Mouse (Mus musculus) heart, adult 10 weeks (tissue): Measurements from ENCODE around the gene Ccdc51. TPM values are rescaled to one million over a fixed set of nuclear protein-coding genes. Genes with fewer than 3 reads are reported as not detected.

Source experiments
- polyA plus RNA-seq: library from polyadenylated mRNA; stranded (reverse); fragments of 350-450 nt; fragmentation: Illumina TruSeq; extraction: RNeasy Lipid Tissue Mini Kit (QIAGEN cat#74804); gene quantifications from one replicate; pipeline ENCODE4 v1.2.3, GENCODE M21; 2014; ENCODE audit warnings: low read depth, low replicate concordance

Ccdc51 gene
- 13.3 TPM for polyA plus RNA-seq

GRCm38 (mm10) chr9:109082124-109082800 lies at the start of gene Ccdc51, which contains the start of gene Tma7:
Gene Ccdc51, plus strand, starts transcription at chr9:109082493.
Gene Tma7, minus strand, starts transcription at chr9:109082587.

GRCm38 (mm10) chr9:109038086-109038895 lies 44.0 kb upstream of the Ccdc51 start, which contains the start of gene Shisa5:
Gene Shisa5, plus strand, starts transcription at chr9:109038565.

DNA sequence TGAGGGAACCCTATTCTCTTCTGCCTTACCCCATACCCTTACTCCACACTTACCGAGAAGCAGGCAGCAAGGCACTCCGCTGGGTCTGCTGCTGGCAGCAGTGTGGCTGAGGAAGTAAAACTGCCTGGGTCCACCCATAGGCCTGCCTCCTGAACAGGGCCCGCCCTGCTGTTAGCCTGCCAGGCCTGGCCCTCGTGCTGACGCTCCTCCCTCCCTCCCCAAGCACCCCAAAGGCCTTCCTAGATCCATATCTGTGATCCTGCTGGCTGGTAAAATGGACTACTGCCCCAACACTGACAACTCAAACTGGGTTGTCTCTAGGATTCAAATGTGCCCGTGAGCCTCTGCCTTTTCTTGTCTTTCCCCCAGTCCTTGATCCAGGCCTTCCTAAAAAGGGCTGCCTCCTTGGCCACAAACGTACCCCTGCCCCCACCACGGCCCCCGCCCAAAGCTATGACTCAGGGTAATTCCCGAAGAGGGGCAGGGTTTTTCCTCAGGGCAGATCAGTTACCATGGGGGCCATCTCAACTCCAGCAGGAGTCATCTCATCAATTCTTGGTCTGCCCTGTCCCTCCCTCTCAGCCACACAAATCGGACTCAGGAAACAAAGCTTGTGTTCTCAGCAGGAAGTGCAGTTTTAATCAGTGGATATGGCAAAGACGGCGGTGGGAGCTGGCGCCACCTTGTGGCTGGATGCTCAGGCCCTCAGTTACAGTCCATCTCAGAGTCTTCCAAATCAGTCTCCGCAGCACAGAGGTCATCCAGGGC lies 23.0 kb upstream of the Ccdc51 start, which contains the start of gene Trex1:
Trex1 (minus strand) TSS at position 599 of the 768 bp plus-strand sequence.

GRCm38 (mm10) chr9:109073661-109074573 lies 8.4 kb upstream of the Ccdc51 start, which contains the start of gene Atrip:
Gene Atrip, minus strand, starts transcription at chr9:109074124.

GRCm38 (mm10) chr9:109095137-109095982 lies 13.1 kb downstream of the Ccdc51 start, which contains the start of gene Plxnb1:
Gene Plxnb1, plus strand, starts transcription at chr9:109095389.

Other genes with a start within 250 kb of the Ccdc51 start
- 27.2 TPM for gene Slc26a6, start 229.2 kb upstream of the Ccdc51 start, polyA plus RNA-seq
- gene Tmem89, start 167.9 kb upstream of the Ccdc51 start, polyA plus RNA-seq, result not detected
- gene Uqcrc1, start 145.9 kb upstream of the Ccdc51 start, polyA plus RNA-seq, result 1,473 TPM
- 0.60 TPM for gene Col7a1, start 128.9 kb upstream of the Ccdc51 start, polyA plus RNA-seq
- gene Ucn2, start 96.5 kb upstream of the Ccdc51 start, polyA plus RNA-seq, result 0.42 TPM
- 4.6 TPM for gene Pfkfb4, start 90.7 kb upstream of the Ccdc51 start, polyA plus RNA-seq
- gene Shisa5, start 43.9 kb upstream of the Ccdc51 start, polyA plus RNA-seq, result 40.8 TPM
- gene Trex1, start 22.8 kb upstream of the Ccdc51 start, polyA plus RNA-seq, result 22.4 TPM
- gene Atrip, start 8.4 kb upstream of the Ccdc51 start, polyA plus RNA-seq, result 7.5 TPM
- 188 TPM for gene Tma7, start 94 bp downstream of the Ccdc51 start, polyA plus RNA-seq
- 25.6 TPM for gene Plxnb1, start 12.9 kb downstream of the Ccdc51 start, polyA plus RNA-seq
- not detected for gene Fbxw21, start 79.5 kb downstream of the Ccdc51 start, polyA plus RNA-seq
- gene Fbxw13, start 113.5 kb downstream of the Ccdc51 start, polyA plus RNA-seq, result not detected
- not detected for gene Fbxw20, start 152.3 kb downstream of the Ccdc51 start, polyA plus RNA-seq
- not detected for gene Fbxw14, start 205.2 kb downstream of the Ccdc51 start, polyA plus RNA-seq